Mouse (Mus musculus): ENCODE data around the gene Tiprl. TPM values are rescaled to one million over a fixed set of nuclear protein-coding genes. Genes with fewer than 3 reads are reported as not detected.

Tiprl gene
- 10 to 100 TPM; 60.8 to 62.5 TPM for total RNA-seq (2021)
- long read RNA-seq, experiment 1, full-length matches to known transcripts, result 83 of 95 reads
- long read RNA-seq, experiment 1, partial matches to known transcripts, result 0 of 95 reads
- long read RNA-seq, experiment 1, other reads (novel, unspliced or antisense), result 12 of 95 reads
- long read RNA-seq, experiment 2, full-length matches to known transcripts, result 119 of 134 reads
- long read RNA-seq, experiment 2, partial matches to known transcripts, result 1 of 134 reads
- long read RNA-seq, experiment 2, other reads (novel, unspliced or antisense), result 14 of 134 reads

GRCm38 (mm10) chr1:165236321-165237298 is at the start of gene Tiprl:
Gene Tiprl (minus strand): TSS chr1:165236996.
- DNase-seq (ENCODE audit: low spot score in 2 of 2), result peak; percentile 96 to 97

- DNase-seq (ENCODE audit: low spot score in 2 of 2), result no peak
Observed at GRCm38 (mm10) chr1:165284096-165284495, 47.3 kb upstream of the Tiprl start.

- no peak for DNase-seq (ENCODE audit: low spot score in 2 of 2)
Observed at GRCm38 (mm10) chr1:165282967-165283345, 46.2 kb upstream of the Tiprl start.

- no peak for DNase-seq (ENCODE audit: low spot score in 2 of 2)
Observed at GRCm38 (mm10) chr1:165282222-165282966, 45.6 kb upstream of the Tiprl start.

- peak; percentile 43 to 47 for DNase-seq (ENCODE audit: low spot score in 2 of 2)
Observed at GRCm38 (mm10) chr1:165281351-165282221, 44.8 kb upstream of the Tiprl start.

GRCm38 (mm10) chr1:165280741-165281140 is 43.9 kb upstream of the Tiprl start:
- DNase-seq (ENCODE audit: low spot score in 2 of 2), result no peak

- DNase-seq (ENCODE audit: low spot score in 2 of 2), result no peak
Observed at GRCm38 (mm10) chr1:165274946-165275345, 38.1 kb upstream of the Tiprl start.

- DNase-seq (ENCODE audit: low spot score in 2 of 2), result peak in 1 of 2 experiments; percentile 32
Observed at GRCm38 (mm10) chr1:165252027-165252671, 15.4 kb upstream of the Tiprl start.

GRCm38 (mm10) chr1:165250546-165250945 is 13.8 kb upstream of the Tiprl start:
- no peak for DNase-seq (ENCODE audit: low spot score in 2 of 2)

- no peak for DNase-seq (ENCODE audit: low spot score in 2 of 2)
Observed at GRCm38 (mm10) chr1:165248842-165249241, 12.0 kb upstream of the Tiprl start.

- DNase-seq (ENCODE audit: low spot score in 2 of 2), result no peak
Observed at GRCm38 (mm10) chr1:165247788-165248187, 11.0 kb upstream of the Tiprl start.

- no peak for DNase-seq (ENCODE audit: low spot score in 2 of 2)
Observed at GRCm38 (mm10) chr1:165247085-165247484, 10.3 kb upstream of the Tiprl start.

GRCm38 (mm10) chr1:165246587-165246986 is 9.8 kb upstream of the Tiprl start:
- no peak for DNase-seq (ENCODE audit: low spot score in 2 of 2)

- DNase-seq (ENCODE audit: low spot score in 2 of 2), result no peak
Observed at GRCm38 (mm10) chr1:165235846-165236245, 950 bp downstream of the Tiprl start.

- no peak for DNase-seq (ENCODE audit: low spot score in 2 of 2)
Observed at GRCm38 (mm10) chr1:165233806-165234205, 3.0 kb downstream of the Tiprl start.

GRCm38 (mm10) chr1:165230691-165231090 is 6.1 kb downstream of the Tiprl start:
- no peak for DNase-seq (ENCODE audit: low spot score in 2 of 2)

GRCm38 (mm10) chr1:165229577-165229976 is 7.2 kb downstream of the Tiprl start:
- no peak for DNase-seq (ENCODE audit: low spot score in 2 of 2)

- DNase-seq (ENCODE audit: low spot score in 2 of 2), result no peak
Observed at GRCm38 (mm10) chr1:165217023-165217589, 19.7 kb downstream of the Tiprl start.

- DNase-seq (ENCODE audit: low spot score in 2 of 2), result no peak
Observed at GRCm38 (mm10) chr1:165215831-165216230, 21.0 kb downstream of the Tiprl start.

- DNase-seq (ENCODE audit: low spot score in 2 of 2), result no peak
Observed at GRCm38 (mm10) chr1:165205591-165205990, 31.2 kb downstream of the Tiprl start.

All from layer of hippocampus, postnatal 14 days (tissue).